ENCODE assay signal across 12 mouse cellular contexts in the genomic region with DNA sequence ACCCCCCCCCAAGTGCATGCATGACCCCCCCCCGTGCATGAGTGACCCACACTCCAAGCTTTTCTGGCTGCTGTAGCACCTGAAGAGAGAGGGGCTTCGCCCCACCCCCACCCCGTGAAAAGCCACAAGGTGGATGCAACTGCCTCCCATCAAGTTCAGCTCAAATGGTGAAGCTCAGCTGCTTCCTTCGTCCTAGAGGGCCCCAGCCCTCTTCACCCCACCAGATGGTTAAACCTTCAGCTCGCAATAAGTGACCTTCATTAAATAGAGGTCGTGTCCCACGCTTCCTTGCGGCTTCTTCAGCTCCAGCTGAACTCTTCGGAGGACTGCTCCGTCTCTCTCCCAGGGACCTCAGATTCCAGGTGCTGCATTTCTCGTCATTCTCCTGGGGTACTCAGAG. TPM values are rescaled to one million over a fixed set of nuclear protein-coding genes. Genes with fewer than 3 reads are reported as not detected.
DNase-seq lines count a peak whose midpoint lies in the region; ATAC-seq and TF ChIP-seq lines count a peak whose summit lies in the region.
"Had no signal": no experiment of that assay in that cellular context is flagged by ENCODE, and none has a peak within 500 bp of the region (broad histone marks: within the 10 kb centered on the region; RNA-seq: fewer than 3 reads in every experiment).

Gene Epha10 (plus strand): TSS at position 301 of the 400 bp plus-strand sequence.

- no peak for TF ChIP-seq CTCF in brain, embryonic 14.5 days (IDR thresholded peaks at IDR 0.05; ENCODE audit: borderline replicate concordance, extremely low read depth, insufficient read depth, insufficient read length)

- H3K27me3 ChIP-seq in heart, embryonic 14.5 days (ENCODE audit: control insufficient read depth, insufficient read depth, low read length): peaks cover 58% of the 10 kb centered on the region
- H3K27me3 ChIP-seq in hindbrain, embryonic 15.5 days: 0 out of 2 replicates have a peak, but pooled peaks cover 8% of the 10 kb centered on the region
- peaks cover 70% of the 10 kb centered on the region for H3K27me3 ChIP-seq in liver, embryonic 15.5 days

- intact Hi-C loops in heart, postnatal 10 days (cut with DNase I): no loop called here

- ATAC-seq in heart, embryonic 14.5 days (ENCODE audit: insufficient number of reproducible peaks, insufficient read depth, low FRiP score, low read depth): no peak
- no peak for ATAC-seq in hindbrain, embryonic 15.5 days (ENCODE audit: low FRiP score, low read depth)
- ATAC-seq in liver, embryonic 15.5 days (ENCODE audit: insufficient read depth): no peak

- peak within 1 kb of the TSS; percentile 8 to 16 for H3K4me3 ChIP-seq in heart, embryonic 14.5 days (ENCODE audit: control insufficient read depth in 1 of 2, insufficient read depth in 1 of 2, low read depth in 1 of 2, low read length in 2 of 2)
- H3K4me3 ChIP-seq in hindbrain, embryonic 15.5 days: peak within 1 kb of the TSS; percentile 48
- H3K4me3 ChIP-seq in liver, embryonic 15.5 days (replicated peaks): 0 out of 2 replicates have a peak within 1 kb of the TSS, but pooled peaks have one; percentile 3

- H3K4me2 ChIP-seq in heart, embryonic 14.5 days (ENCODE audit: low read length): peak within 1 kb of the TSS; percentile 50
- H3K4me2 ChIP-seq in hindbrain, embryonic 15.5 days: peak within 1 kb of the TSS; percentile 58
- peak within 1 kb of the TSS; percentile 6 for H3K4me2 ChIP-seq in liver, embryonic 15.5 days

- no peak within 1 kb of the TSS for H3K9ac ChIP-seq in heart, embryonic 14.5 days (ENCODE audit: low read length)
- peak within 1 kb of the TSS; percentile 44 for H3K9ac ChIP-seq in hindbrain, embryonic 15.5 days
- no peak within 1 kb of the TSS for H3K9ac ChIP-seq in liver, embryonic 15.5 days
- H3K9ac ChIP-seq: liver, embryonic 14.5 days had no signal

- WGBS in heart, embryonic 14.5 days: 9% methylated on average over 11 of the region's 11 CpGs
- WGBS in hindbrain, embryonic 15.5 days: 5% methylated on average over 11 of the region's 11 CpGs
- WGBS in liver, embryonic 15.5 days (ENCODE audit: insufficient replicate concordance): 5% methylated on average over 11 of the region's 11 CpGs

- TF ChIP-seq POLR2A in brain, embryonic 14.5 days (IDR thresholded peaks at IDR 0.05; ENCODE audit: borderline replicate concordance, extremely low read depth, insufficient read depth, insufficient read length, poor library complexity, severe bottlenecking): no peak

- H3K36me3 ChIP-seq in heart, embryonic 14.5 days (ENCODE audit: control insufficient read depth, insufficient read depth, low read length): no peaks in the 10 kb centered on the region
- H3K36me3 ChIP-seq in hindbrain, embryonic 15.5 days: no peaks in the 10 kb centered on the region
- H3K36me3 ChIP-seq in liver, embryonic 15.5 days (replicated peaks): no peaks in the 10 kb centered on the region

- DNase-seq in heart, postnatal 10 days: no peak
- no peak for DNase-seq in brain, embryonic 14.5 days (ENCODE audit: low read depth)
- no peak for DNase-seq in embryo, embryonic 10.5 days (ENCODE audit: low spot score)
- DNase-seq in right cerebral cortex, adult 2 months (ENCODE audit: low spot score in 2 of 2): no peak
- DNase-seq in cerebellum, postnatal 36 days: no peak
- DNase-seq: cerebellum, adult 9-10 months had no signal

- H3K9me3 ChIP-seq in heart, embryonic 14.5 days (ENCODE audit: control insufficient read depth, low read length): no peaks in the 10 kb centered on the region
- H3K9me3 ChIP-seq in hindbrain, embryonic 15.5 days: no peaks in the 10 kb centered on the region
- H3K9me3 ChIP-seq in liver, embryonic 15.5 days (replicated peaks): no peaks in the 10 kb centered on the region

- peaks cover 7% of the 10 kb centered on the region in 2 experiments; a peak in 2 of 4 replicates for H3K4me1 ChIP-seq in heart, embryonic 14.5 days (ENCODE audit: control insufficient read depth in 2 of 2, insufficient read depth in 2 of 2, low read length in 2 of 2)
- peaks cover 18% of the 10 kb centered on the region for H3K4me1 ChIP-seq in hindbrain, embryonic 15.5 days (replicated peaks)
- H3K4me1 ChIP-seq in liver, embryonic 15.5 days (replicated peaks): no peaks in the 10 kb centered on the region

- no peak within 1 kb of the TSS for H3K27ac ChIP-seq in heart, embryonic 14.5 days (replicated peaks in 1 of 2; ENCODE audit: control insufficient read depth in 1 of 2, insufficient read depth in 1 of 2, low read depth in 2 of 2, low read length in 2 of 2)
- H3K27ac ChIP-seq in hindbrain, embryonic 15.5 days (replicated peaks): peak within 1 kb of the TSS; percentile 60
- H3K27ac ChIP-seq in liver, embryonic 15.5 days (replicated peaks): no peak within 1 kb of the TSS
- H3K27ac ChIP-seq: liver, embryonic 14.5 days had no signal

RNA-seq across cellular contexts. Expression of gene Epha10, which starts in this region (rescaled TPM):
- not detected in 2 replicates for polyA plus RNA-seq in heart, embryonic 14.5 days (2014; fragmentation: Nextera tagmentation; extraction: Ambion mirVana)
- not detected for total RNA-seq in heart, postnatal 10 days (2021)
- polyA plus RNA-seq in brain, embryonic 14.5 days (2012; rRNA removed): 18.0 and 25.0 TPM in 2 replicates
- polyA plus RNA-seq in hindbrain, embryonic 15.5 days (2015; fragmentation: Nextera tagmentation; extraction: Ambion mirVana): 12.8 and 13.5 TPM in 2 replicates
- not detected in 2 replicates for polyA plus RNA-seq in liver, embryonic 15.5 days (2015; fragmentation: Nextera tagmentation; extraction: Ambion mirVana)
- total RNA-seq: CH12.LX had no signal
- polyA plus RNA-seq: liver, embryonic 14.5 days; urinary bladder, adult 2 months had no signal

Comparison
In these comparisons a context has a peak if more than half of its experiments do, and no peak if none do; other contexts are left out.
1. RNA of gene Epha10 (polyA plus RNA-seq): 18.0 to 25.0 TPM in brain, embryonic 14.5 days and 12.8 to 13.5 TPM in hindbrain, embryonic 15.5 days; not detected in heart, embryonic 14.5 days and not detected in liver, embryonic 15.5 days; every median in the first group is over 10 times any median in the second.
2. H3K4me2 ChIP-seq: peak in every context shown above with its lines; median percentile 58 in hindbrain, embryonic 15.5 days; 50 in heart, embryonic 14.5 days; 6 in liver, embryonic 15.5 days.
3. Peak in every context shown above with its lines, with median percentiles within 50 percentile points of each other: H3K4me3 ChIP-seq.